Mouse (Mus musculus): ENCODE results near the gene Olfr263.

- no peak for TF ChIP-seq POLR2A (IDR thresholded peaks at IDR 0.05; ENCODE audit: insufficient read depth, low read length)
- TF ChIP-seq CTCF (IDR thresholded peaks at IDR 0.05; ENCODE audit: low read depth, low read length): no peak
Observed at GRCm38 (mm10) chr13:21185521-21185920, 56.1 kb downstream of the Olfr263 start.
